Mouse (Mus musculus) liver, embryonic 14.5 days (tissue): ENCODE results near the gene Ccdc65. TPM values are rescaled to one million over a fixed set of nuclear protein-coding genes. Genes with fewer than 3 reads are reported as not detected.
A peak's percentile ranks its signal among the peaks of the same experiment; 100 is the strongest.

Source experiments
- ATAC-seq: fragments of 200-750 bp; cut with Nextera tagmentation; 2 replicates; pipeline ENCODE4 v1.8.0; 2017; ENCODE audit warnings: moderate number of reproducible peaks, mild to moderate bottlenecking, moderate library complexity; ENCODE audit not compliant: insufficient read depth
- DNase-seq, 3 experiments: peaks; one replicate each; pipeline ENCODE4 v3.0.0-alpha.2; 2012 to 2013; ENCODE audit warnings: low read depth in 3 of 3, low spot score in 3 of 3
- H3K27ac ChIP-seq: fragments of 300-500 bp; sonication (generic); 2 replicates; pipeline ENCODE4 v1.5.1; 2014; ENCODE audit warnings: moderate library complexity, mild to moderate bottlenecking, control low read depth, inconsistent platforms
- H3K27me3 ChIP-seq: fragments of 300-500 bp; sonication (generic); 2 replicates; pipeline ENCODE4 v1.6.1; 2014; ENCODE audit warnings: mild to moderate bottlenecking, low read length, moderate library complexity; ENCODE audit not compliant: control insufficient read depth, insufficient read depth
- H3K36me3 ChIP-seq: fragments of 300-500 bp; sonication (generic); replicated peaks from 2 replicates; pipeline ENCODE4 v1.6.1; 2014; ENCODE audit warnings: low read depth; ENCODE audit not compliant: control insufficient read depth, insufficient read depth
- H3K4me1 ChIP-seq, 2 experiments: fragments of 200-500 bp in 1 of 2; fragments of 300-500 bp in 1 of 2; sonication (generic) in 1 of 2; replicated peaks; 2 replicates each; pipeline ENCODE4 v1.6.1; 2012 to 2014; ENCODE audit warnings: antibody characterized with exemption in 1 of 2, inconsistent platforms in 1 of 2, low read length in 1 of 2; ENCODE audit not compliant: control insufficient read depth in 2 of 2, insufficient read depth in 2 of 2
- H3K4me2 ChIP-seq: fragments of 300-500 bp; sonication (generic); 2 replicates; pipeline ENCODE4 v1.6.1; 2014; ENCODE audit warnings: low read depth, mild to moderate bottlenecking, control low read depth, moderate library complexity
- H3K4me3 ChIP-seq, 2 experiments: fragments of 200-500 bp in 1 of 2; fragments of 300-500 bp in 1 of 2; sonication (generic) in 1 of 2; 2 replicates each; pipeline ENCODE4 v1.5.1; 2012 to 2014; ENCODE audit warnings: low read depth in 2 of 2, low read length in 2 of 2, mild to moderate bottlenecking in 2 of 2, control low read depth in 1 of 2, inconsistent platforms in 1 of 2, moderate library complexity in 1 of 2; ENCODE audit not compliant: insufficient read depth in 1 of 2
- H3K9ac ChIP-seq: fragments of 300-500 bp; sonication (generic); replicated peaks from 2 replicates; pipeline ENCODE4 v1.6.1; 2014; ENCODE audit warnings: mild to moderate bottlenecking, control low read depth, moderate library complexity
- H3K9me3 ChIP-seq: fragments of 300-500 bp; sonication (generic); 2 replicates; pipeline ENCODE4 v1.6.1; 2016; ENCODE audit warnings: low read length, mixed read lengths; ENCODE audit not compliant: control insufficient read depth
- CTCF ChIP-seq: IDR thresholded peaks from 2 replicates; pipeline ENCODE4 v1.5.1; 2016; ENCODE audit warnings: antibody characterized with exemption, low read depth, control low read depth
- EP300 ChIP-seq: IDR thresholded peaks from 2 replicates; pipeline ENCODE4 v1.6.1; 2016; ENCODE audit warnings: antibody characterized with exemption, low read depth
- WGBS: fragments of 180-500 bp; shearing (Covaris S2); extraction: QIAGEN DNeasy Blood & Tissue Kit; methylation state at CpG from one replicate; pipeline ENCODE4 v1.1.7; 2014; ENCODE audit not compliant: insufficient replicate concordance; 5-methylcytosine and 5-hydroxymethylcytosine counted together
- polyA plus RNA-seq, 2 experiments: library from polyadenylated mRNA; depleted of rRNA in 1 of 2; stranded (reverse) in 1 of 2; unstranded in 1 of 2; fragments of >200 nt; fragmentation: Nextera tagmentation in 1 of 2; extraction: Ambion mirVana in 1 of 2; gene quantifications; 2 replicates each; pipeline versions ENCODE4 v1.2.1 to v1.2.3; 2012 to 2014

Gene Ccdc65
- polyA plus RNA-seq, 2 experiments: 0.01 TPM; not detected in 1

DNA sequence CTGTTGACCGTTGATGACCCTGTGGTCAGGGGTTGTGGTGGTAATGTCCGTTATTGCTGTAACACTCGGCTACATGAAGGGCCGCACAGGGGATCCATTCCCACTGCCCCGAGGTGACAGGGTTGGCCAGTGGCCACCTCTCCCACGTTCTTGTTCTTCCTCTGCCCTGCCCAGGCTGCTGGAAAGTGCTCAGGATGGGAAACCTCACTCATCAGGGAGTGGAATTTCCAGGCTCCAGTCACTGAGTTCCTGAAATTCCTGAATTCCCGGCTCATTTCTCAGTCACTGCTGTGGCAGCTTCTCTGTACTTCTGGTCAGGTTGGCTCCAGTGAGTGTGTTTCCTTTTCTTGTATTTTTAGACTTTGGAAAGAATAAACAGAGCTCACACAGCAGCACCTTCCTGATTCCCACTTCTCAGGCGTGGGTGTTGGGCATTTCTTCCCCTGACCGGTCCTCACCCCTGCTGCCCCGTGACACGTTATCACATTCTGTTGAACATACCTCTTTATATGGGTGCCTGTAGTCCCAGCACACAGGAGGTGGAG lies 15.8 kb upstream of the Ccdc65 start:
- ATAC-seq (no peak), DNase-seq (no peak)
- Histone ChIP-seq H3K4me3 (no peak overlapping the region), H3K4me2 (no peak overlapping the region), H3K27ac (no peak overlapping the region), H3K27me3 (no peaks in the 10 kb centered on the region), H3K4me1 (peaks cover 0 to 4% of the 10 kb centered on the region in 2 experiments; a peak in 1 of 4 replicates), H3K36me3 (no peaks in the 10 kb centered on the region), H3K9me3 (no peaks in the 10 kb centered on the region), H3K9ac (no peak overlapping the region)
- TF ChIP-seq EP300: no peak
- no peak for TF ChIP-seq CTCF
- 33% methylated on average over 11 of the region's 11 CpGs for WGBS

DNA sequence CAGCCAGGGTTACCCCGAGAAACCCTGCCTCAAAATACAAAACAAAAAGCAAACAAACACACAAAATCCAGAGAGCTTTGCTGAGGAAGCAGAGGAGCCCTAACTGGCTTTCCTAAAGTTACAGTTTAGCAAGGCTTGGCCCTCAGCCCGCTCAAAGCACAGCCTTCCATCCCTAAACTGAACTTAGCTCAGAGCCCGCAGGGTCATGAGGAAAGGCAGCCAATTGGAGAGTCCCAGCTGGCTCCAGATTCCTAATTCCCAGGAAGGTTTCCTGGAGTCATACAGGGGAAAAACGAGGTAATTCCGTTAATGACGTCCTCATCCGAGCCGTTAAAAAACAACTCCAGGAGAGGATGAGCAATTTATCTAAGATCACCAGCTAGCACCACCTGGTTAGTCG lies 12.3 kb upstream of the Ccdc65 start:
- no peak overlapping the region for H3K4me2 ChIP-seq
- no peak overlapping the region for H3K4me3 ChIP-seq
- no peak overlapping the region for H3K9ac ChIP-seq
- 44% methylated on average over 9 of the region's 9 CpGs for WGBS
- ATAC-seq (no peak), DNase-seq (no peak)
- no peaks in the 10 kb centered on the region for H3K9me3 ChIP-seq
- TF ChIP-seq EP300 (no peak), CTCF (no peak)
- peaks cover 8% of the 10 kb centered on the region for H3K27me3 ChIP-seq
- H3K36me3 ChIP-seq: no peaks in the 10 kb centered on the region
- H3K4me1 ChIP-seq: peaks cover 0 to 4% of the 10 kb centered on the region in 2 experiments; a peak in 1 of 4 replicates
- no peak overlapping the region for H3K27ac ChIP-seq

- 50% methylated on average over 8 of the region's 8 CpGs for WGBS
- H3K27ac ChIP-seq: no peak overlapping the region
- no peak for DNase-seq
- no peaks in the 10 kb centered on the region for H3K9me3 ChIP-seq
- H3K27me3 ChIP-seq: peaks cover 8% of the 10 kb centered on the region
- H3K4me2 ChIP-seq: no peak overlapping the region
- peaks cover 0 to 4% of the 10 kb centered on the region in 2 experiments; a peak in 1 of 4 replicates for H3K4me1 ChIP-seq
- ATAC-seq: no peak
- TF ChIP-seq EP300: no peak
- no peak for TF ChIP-seq CTCF
- H3K9ac ChIP-seq: no peak overlapping the region
- H3K36me3 ChIP-seq: no peaks in the 10 kb centered on the region
- no peak overlapping the region for H3K4me3 ChIP-seq
Measured at GRCm38 (mm10) chr15:98696216-98696615, 11.8 kb upstream of the Ccdc65 start.

- Histone ChIP-seq H3K36me3 (no peaks in the 10 kb centered on the region), H3K9ac (no peak overlapping the region), H3K27me3 (peaks cover 14% of the 10 kb centered on the region), H3K9me3 (no peaks in the 10 kb centered on the region), H3K4me1 (0 out of 4 replicates have a peak, but pooled peaks cover 0 to 4% of the 10 kb centered on the region in 2 experiments), H3K4me3 (no peak overlapping the region), H3K4me2 (peak overlapping the region; percentile 20; the same call in 1 of the 2 replicates), H3K27ac (no peak overlapping the region)
- TF ChIP-seq EP300 (no peak), CTCF (peak; percentile 97)
- ATAC-seq (peak; percentile 47; the same call in 1 of the 2 replicates), DNase-seq (peak; percentile 34 to 42 (median 37))
- WGBS: 7% methylated on average over 40 of the region's 40 CpGs
Measured at GRCm38 (mm10) chr15:98699190-98700105, 8.6 kb upstream of the Ccdc65 start.

GRCm38 (mm10) chr15:98704312-98704711 lies 3.7 kb upstream of the Ccdc65 start:
- 52% methylated on average over 9 of the region's 9 CpGs for WGBS

More at GRCm38 (mm10) chr15:98704312-98704711, 3.7 kb upstream of the Ccdc65 start:
- no peaks in the 10 kb centered on the region for H3K36me3 ChIP-seq
- DNase-seq (no peak), ATAC-seq (no peak)
- H3K4me2 ChIP-seq: no peak overlapping the region
- TF ChIP-seq EP300 (no peak), CTCF (no peak)
- H3K4me1 ChIP-seq: 0 out of 4 replicates have a peak, but pooled peaks cover 0 to 3% of the 10 kb centered on the region in 2 experiments
- H3K27me3 ChIP-seq: peaks cover 14% of the 10 kb centered on the region
- H3K27ac ChIP-seq: no peak overlapping the region
- H3K4me3 ChIP-seq: no peak overlapping the region
- no peak overlapping the region for H3K9ac ChIP-seq
- H3K9me3 ChIP-seq: no peaks in the 10 kb centered on the region
